Mouse (Mus musculus) G1E (cell line): Measurements from ENCODE around the gene Nlrc5.

Source experiments
- CTCF ChIP-seq: IDR thresholded peaks from 2 replicates; pipeline ENCODE4 v1.5.1; 2012; ENCODE audit warnings: low read depth, low read length, inconsistent platforms, mixed read lengths
- GATA1 ChIP-seq: IDR thresholded peaks from 2 replicates; pipeline ENCODE4 v1.6.1; 2012; ENCODE audit warnings: borderline replicate concordance, low read length, inconsistent platforms, mixed read lengths
- GATA2 ChIP-seq: IDR thresholded peaks from 2 replicates; pipeline ENCODE4 v1.6.1; 2012; ENCODE audit warnings: low read depth, low read length, inconsistent platforms, borderline replicate concordance
- POLR2AphosphoS5 ChIP-seq: IDR thresholded peaks from 2 replicates; pipeline ENCODE4 v1.6.1; 2012; ENCODE audit warnings: low read depth, low read length, inconsistent platforms; ENCODE audit not compliant: insufficient replicate concordance
- TAL1 ChIP-seq: conservative IDR thresholded peaks from 2 replicates; pipeline ENCODE4 v1.6.1; 2012; ENCODE audit warnings: low read depth, low read length, inconsistent platforms, mixed read lengths

DNA sequence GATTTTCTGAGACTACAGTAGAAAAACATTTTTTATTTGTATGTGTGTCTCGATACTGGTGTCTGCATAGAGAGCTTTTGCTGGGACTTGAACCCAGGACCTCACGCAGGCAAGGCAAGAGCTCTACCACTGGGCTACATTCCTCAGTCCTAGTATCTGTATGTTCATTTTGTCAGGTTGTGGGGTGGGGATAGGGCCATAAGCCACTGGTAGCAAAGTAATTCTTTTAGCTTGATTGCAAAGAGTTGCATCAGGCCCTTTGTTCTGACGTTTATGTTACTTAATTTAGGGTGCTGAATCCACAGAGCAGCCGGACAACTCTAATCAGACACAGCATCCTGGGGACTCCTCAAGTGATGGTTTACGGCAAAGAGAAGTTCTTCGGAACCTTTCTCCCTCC is 43.7 kb upstream of the Nlrc5 start:
- TF ChIP-seq CTCF (no peak), TAL1 (no peak), GATA1 (no peak), GATA2 (no peak), POLR2AphosphoS5 (no peak)
